Mouse (Mus musculus) Patski (cell line): ENCODE results near the gene Tmem255a. TPM values are rescaled to one million over a fixed set of nuclear protein-coding genes. Genes with fewer than 3 reads are reported as not detected.

ENCODE experiments used
- ATAC-seq: fragments of 100-300 bp; one replicate; pipeline ENCODE4 v1.8.0; 2021
- CTCF ChIA-PET: fragments of 350-600 bp; sonication (Branson Sonifier 250); formaldehyde crosslinking; loops from one replicate; lab custom pipeline; 2022; ENCODE audit warnings: inconsistent platforms; lab: Charles Lee
- POLR2A ChIA-PET: fragments of 350-600 bp; sonication (Branson Sonifier 250); formaldehyde crosslinking; loops from one replicate; lab custom pipeline; 2022; ENCODE audit warnings: antibody characterized with exemption, inconsistent platforms; lab: Charles Lee
- DNase-seq: peaks from one replicate; pipeline ENCODE4 v3.0.0-alpha.2; 2011; ENCODE audit warnings: low read depth, low spot score
- H3K27me3 ChIP-seq: fragments of 371-371 bp; one replicate; pipeline ENCODE4 v1.5.1; 2021
- CTCF ChIP-seq: fragments of 100-300 bp; IDR thresholded peaks from one replicate; pipeline ENCODE4 v1.5.1; 2021
- in situ Hi-C: fragments of 300-500 bp; cut with MboI; formaldehyde crosslinking; loops from 3 replicates; pipeline ENCODE4 v1.11.1; 2018; ENCODE audit warnings: low pct_unique_long_range_greater_than_20kb, mixed read lengths
- polyA plus RNA-seq: library from polyadenylated mRNA; unstranded; gene quantifications from one replicate; pipeline ENCODE4 v1.2.3, GENCODE M21; 2021

The Tmem255a gene
- polyA plus RNA-seq, 1 experiment from 2014 or later = 0.01 TPM

DNA sequence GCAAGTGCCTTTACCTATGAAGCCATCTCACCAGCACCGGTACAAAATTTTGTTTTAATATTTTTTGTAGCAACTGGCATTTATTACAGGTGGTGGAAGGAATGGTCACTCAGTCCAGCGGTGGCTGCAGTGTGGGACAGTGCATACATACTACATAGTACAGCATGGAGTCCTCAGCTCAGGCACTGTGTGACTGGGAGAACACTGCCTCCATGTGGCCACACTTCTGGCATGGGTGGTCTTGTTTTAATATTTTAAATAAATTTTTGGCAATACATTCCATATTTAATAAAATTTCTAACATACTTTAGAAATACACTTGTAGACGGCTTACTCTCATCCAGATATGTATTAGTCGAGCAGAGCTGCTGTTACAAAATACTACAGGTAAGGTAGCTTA lies 85.6 kb downstream of the Tmem255a start:
- ATAC-seq = no peak
- in situ Hi-C loops = no loop called here
- DNase-seq = no peak
- ChIA-PET POLR2A (no interaction called here), CTCF (no interaction called here)
- peak; percentile 39 for TF ChIP-seq CTCF
- peaks cover 12% of the 10 kb centered on the region for H3K27me3 ChIP-seq

DNA sequence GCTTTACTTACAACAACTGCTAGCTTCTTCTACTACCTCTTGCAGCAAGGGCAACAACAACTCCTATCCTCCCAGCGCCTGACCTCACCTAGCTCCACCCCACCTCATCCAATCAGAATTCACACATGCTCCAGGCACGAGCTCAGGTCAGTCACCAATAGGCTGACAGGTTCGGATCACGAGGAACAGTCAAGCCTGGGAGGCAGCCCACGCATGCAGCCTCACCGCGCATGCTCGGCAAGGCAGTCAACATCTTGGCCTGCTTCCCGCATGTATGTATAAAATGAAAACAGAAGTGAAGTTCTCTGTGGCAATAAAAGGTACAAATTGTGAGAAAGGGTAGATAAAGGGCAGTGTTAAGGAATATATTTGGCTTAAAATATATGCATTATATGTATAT lies 86.2 kb downstream of the Tmem255a start:
- in situ Hi-C loops = no loop called here
- ATAC-seq = no peak
- POLR2A ChIA-PET = no interaction called here

DNA sequence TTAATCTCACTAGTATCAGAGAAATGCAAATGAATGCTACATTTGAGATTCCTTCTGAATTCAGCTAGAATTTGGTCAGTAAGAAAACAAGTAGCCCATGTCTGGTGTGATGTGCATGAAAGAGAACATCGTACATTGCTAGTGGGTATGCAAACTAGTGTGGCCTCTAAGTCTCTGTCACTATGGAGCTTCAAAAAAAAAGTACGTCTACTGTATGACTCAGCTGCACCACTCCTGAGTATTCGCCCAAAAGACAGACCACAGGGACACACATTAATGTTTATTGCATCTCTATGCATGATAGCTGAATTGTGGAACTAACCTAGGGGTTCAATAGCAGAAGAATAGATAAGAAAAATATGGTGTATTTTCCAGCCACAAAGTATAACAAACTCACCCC lies 86.9 kb downstream of the Tmem255a start:
- peaks cover 15% of the 10 kb centered on the region for H3K27me3 ChIP-seq
- POLR2A ChIA-PET = no interaction called here
- in situ Hi-C loops = no loop called here
- ATAC-seq (no peak), DNase-seq (no peak)
- CTCF ChIA-PET = interaction anchor here (1.2 kb wide), 1 partner anchor 10 kb away, joined by 3 read pairs; no protein-coding TSS in a partner anchor
- TF ChIP-seq CTCF = no peak

More for the DNA sequence above, 86.2 kb downstream of the Tmem255a start:
- CTCF ChIA-PET = no interaction called here
- peaks cover 15% of the 10 kb centered on the region for H3K27me3 ChIP-seq
- no peak for TF ChIP-seq CTCF
- no peak for DNase-seq

DNA sequence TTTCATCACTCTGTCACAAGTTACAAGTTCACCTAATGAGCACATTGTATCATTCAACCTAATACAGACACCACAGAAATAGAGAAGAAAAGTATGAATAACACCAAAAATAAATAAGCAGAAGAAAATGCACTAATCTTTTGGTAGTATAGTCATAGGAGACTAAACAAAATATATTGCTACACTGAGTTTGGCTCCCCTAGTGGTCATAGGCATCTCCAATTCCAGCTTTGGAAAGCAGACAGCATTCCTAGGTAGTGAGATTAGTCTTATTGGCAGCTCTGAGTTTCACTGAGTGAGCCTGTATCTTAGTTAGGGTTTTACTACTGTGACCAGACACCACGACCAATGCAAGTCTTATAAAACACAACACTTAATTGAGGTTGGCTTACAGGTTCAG lies 93.1 kb downstream of the Tmem255a start:
- in situ Hi-C loops = no loop called here
- peaks cover 27% of the 10 kb centered on the region for H3K27me3 ChIP-seq
- no peak for ATAC-seq
- ChIA-PET CTCF (interaction anchor here (1.1 kb wide), 1 partner anchor 14 kb away, joined by 3 read pairs; no protein-coding TSS in a partner anchor), POLR2A (no interaction called here)
- no peak for TF ChIP-seq CTCF
- no peak for DNase-seq

Other genes starting within 250 kb of the Tmem255a start
- not detected for gene Btg1-ps1, start 233.6 kb downstream of the Tmem255a start, polyA plus RNA-seq
- gene Btg1-ps2, start 209.3 kb downstream of the Tmem255a start, polyA plus RNA-seq = not detected
- gene Rhox10, start 186.0 kb downstream of the Tmem255a start, polyA plus RNA-seq = not detected
- not detected for gene Rhox11, start 167.3 kb downstream of the Tmem255a start, polyA plus RNA-seq
- not detected for gene Rhox12, start 141.5 kb downstream of the Tmem255a start, polyA plus RNA-seq
- gene Rhox13, start 131.2 kb downstream of the Tmem255a start, polyA plus RNA-seq = not detected
- 24.9 TPM for gene Zbtb33, start 62.6 kb downstream of the Tmem255a start, polyA plus RNA-seq
- not detected for gene Atp1b4, start 63.7 kb upstream of the Tmem255a start, polyA plus RNA-seq
- gene Lamp2, start 204.0 kb upstream of the Tmem255a start, polyA plus RNA-seq = 415 TPM